8 mouse cellular contexts compared by ENCODE assay signal in genomic region chr2:29253205-29253865, GRCm38 (mm10). TPM values are rescaled to one million over a fixed set of nuclear protein-coding genes. Genes with fewer than 3 reads are reported as not detected.
DNase-seq lines count a peak whose midpoint lies in the region; ATAC-seq and TF ChIP-seq lines count a peak whose summit lies in the region.

No protein-coding gene starts in this region.

- peak; percentile 18 for DNase-seq in ovary, adult 18-20 months (ENCODE audit: low spot score)
- no peak for DNase-seq in ovary, postnatal 10 days (ENCODE audit: low spot score)
- peak; percentile 83 for DNase-seq in brain, embryonic 14.5 days (ENCODE audit: low read depth)
- no peak for DNase-seq in liver, embryonic 13.5 days
- DNase-seq in neural tube, embryonic 10.5 days (ENCODE audit: extremely low spot score, low spot score) = peak; percentile 69
- DNase-seq in c-Kit-positive CD71-positive TER-119-positive erythroid progenitor cells, embryonic 14.5 days (ENCODE audit: low spot score) = no peak

- no peak for TF ChIP-seq POLR2A in brain, embryonic 14.5 days (IDR thresholded peaks at IDR 0.05; ENCODE audit: borderline replicate concordance, extremely low read depth, insufficient read depth, insufficient read length, poor library complexity, severe bottlenecking)

- no peaks in the 10 kb centered on the region for H3K36me3 ChIP-seq in heart, embryonic 11.5 days (ENCODE audit: control insufficient read depth, insufficient read depth, low read length)
- H3K36me3 ChIP-seq in kidney, embryonic 15.5 days = no peaks in the 10 kb centered on the region
- H3K36me3 ChIP-seq in liver, embryonic 13.5 days = no peaks in the 10 kb centered on the region

- peak overlapping the region; percentile 59; the same call in 1 of the 2 replicates for H3K9ac ChIP-seq in heart, embryonic 11.5 days (ENCODE audit: low read depth, low read length)
- peak overlapping the region; percentile 46 for H3K9ac ChIP-seq in kidney, embryonic 15.5 days
- H3K9ac ChIP-seq in liver, embryonic 13.5 days = no peak overlapping the region

- WGBS in heart, embryonic 11.5 days (ENCODE audit: insufficient replicate concordance) = 2% methylated on average over 21 of the region's 22 CpGs
- 3% methylated on average over 22 of the region's 22 CpGs for WGBS in kidney, embryonic 15.5 days
- WGBS in liver, embryonic 13.5 days (ENCODE audit: insufficient replicate concordance) = 1% methylated on average over 22 of the region's 22 CpGs

- peaks cover 10% of the 10 kb centered on the region for H3K4me1 ChIP-seq in heart, embryonic 11.5 days (ENCODE audit: control insufficient read depth, insufficient read depth, low read length)
- H3K4me1 ChIP-seq in kidney, embryonic 15.5 days = peaks cover 39% of the 10 kb centered on the region
- peaks cover 22% of the 10 kb centered on the region for H3K4me1 ChIP-seq in liver, embryonic 13.5 days (replicated peaks)

- TF ChIP-seq CTCF in brain, embryonic 14.5 days (IDR thresholded peaks at IDR 0.05; ENCODE audit: borderline replicate concordance, extremely low read depth, insufficient read depth, insufficient read length) = peak; percentile 20; the same call in 1 of the 2 replicates

- peaks cover 85% of the 10 kb centered on the region for H3K27me3 ChIP-seq in heart, embryonic 11.5 days (ENCODE audit: control insufficient read depth, insufficient read depth, low read length)
- peaks cover 96% of the 10 kb centered on the region for H3K27me3 ChIP-seq in kidney, embryonic 15.5 days
- H3K27me3 ChIP-seq in liver, embryonic 13.5 days = peaks cover 91% of the 10 kb centered on the region

- H3K27ac ChIP-seq in heart, embryonic 11.5 days (ENCODE audit: low read depth, low read length) = no peak overlapping the region
- no peak overlapping the region for H3K27ac ChIP-seq in kidney, embryonic 15.5 days
- no peak overlapping the region for H3K27ac ChIP-seq in liver, embryonic 13.5 days

- no peak; the same call in 1 of the 2 replicates for ATAC-seq in heart, embryonic 11.5 days (replicated peaks; ENCODE audit: insufficient number of reproducible peaks, low FRiP score, low TSS enrichment)
- ATAC-seq in kidney, embryonic 15.5 days (replicated peaks; ENCODE audit: low FRiP score) = peak; percentile 52; the same call in 1 of the 2 replicates
- ATAC-seq in liver, embryonic 13.5 days (ENCODE audit: low read depth) = no peak

- peak overlapping the region; percentile 99 for H3K4me2 ChIP-seq in heart, embryonic 11.5 days
- H3K4me2 ChIP-seq in kidney, embryonic 15.5 days = peak overlapping the region; percentile 95
- H3K4me2 ChIP-seq in liver, embryonic 13.5 days = peak overlapping the region; percentile 73

- H3K9me3 ChIP-seq in heart, embryonic 11.5 days (replicated peaks; ENCODE audit: control insufficient read depth, low read length) = no peaks in the 10 kb centered on the region
- H3K9me3 ChIP-seq in kidney, embryonic 15.5 days (replicated peaks) = no peaks in the 10 kb centered on the region
- no peaks in the 10 kb centered on the region for H3K9me3 ChIP-seq in liver, embryonic 13.5 days (replicated peaks)

- peak overlapping the region; percentile 59 for H3K4me3 ChIP-seq in heart, embryonic 11.5 days (ENCODE audit: low read depth, low read length)
- H3K4me3 ChIP-seq in kidney, embryonic 15.5 days (replicated peaks) = peak overlapping the region; percentile 62
- peak overlapping the region; percentile 58 for H3K4me3 ChIP-seq in liver, embryonic 13.5 days (replicated peaks)

RNA-seq across cellular contexts. Expression of gene Ntng2, which starts 0.5 kb away (rescaled TPM):
- 76.2 and 76.6 TPM in 2 replicates for polyA plus RNA-seq in brain, embryonic 14.5 days (2012; rRNA removed)
- polyA plus RNA-seq in heart, embryonic 11.5 days (2014; fragmentation: Nextera tagmentation; extraction: Ambion mirVana) = 0.23 TPM in 1 of 2 replicates, not detected in the other
- 3.9 and 4.1 TPM in 2 replicates for polyA plus RNA-seq in kidney, embryonic 15.5 days (2015; fragmentation: Nextera tagmentation; extraction: Ambion mirVana)
- 0.14 TPM in 1 of 2 replicates, not detected in the other for polyA plus RNA-seq in liver, embryonic 13.5 days (2015; fragmentation: Nextera tagmentation; extraction: Ambion mirVana)

Comparison
In these comparisons a context has a peak if more than half of its experiments do, and no peak if none do; other contexts are left out.
1. DNase-seq: peak in ovary, adult 18-20 months (single experiment), brain, embryonic 14.5 days (single experiment) and neural tube, embryonic 10.5 days (single experiment); none in ovary, postnatal 10 days (single experiment), liver, embryonic 13.5 days (single experiment) and c-Kit-positive CD71-positive TER-119-positive erythroid progenitor cells, embryonic 14.5 days (single experiment).
2. RNA of gene Ntng2, which starts 0.5 kb away (polyA plus RNA-seq): 76.2 to 76.6 TPM in brain, embryonic 14.5 days; 3.9 to 4.1 TPM in kidney, embryonic 15.5 days, 0.23 TPM in heart, embryonic 11.5 days and 0.14 TPM in liver, embryonic 13.5 days; every median in the first group is over 10 times any median in the second.
3. Peak in every context shown above with its lines, with median percentiles within 50 percentile points of each other: H3K4me2 ChIP-seq and H3K4me3 ChIP-seq.